ENCODE assay signal across 8 mouse cellular contexts in genomic region chr12:45443512-45444190, GRCm38 (mm10).
A peak's percentile ranks its signal among the peaks of the same experiment; 100 is the strongest.
DNase-seq lines count a peak whose midpoint lies in the region; ATAC-seq lines count a peak whose summit lies in the region.

No protein-coding gene starts in this region.

- peak; percentile 49 for DNase-seq in layer of hippocampus, adult 11-12 months (ENCODE audit: low spot score)
- DNase-seq in layer of hippocampus, postnatal 25 days (ENCODE audit: extremely low spot score in 1 of 2, low spot score in 1 of 2), result no peak
- DNase-seq in NIH3T3 (ENCODE audit: low read depth), result peak; percentile 47
- peak; percentile 39 for DNase-seq in embryo, embryonic 9.5 days (ENCODE audit: extremely low spot score)
- peak; percentile 34 to 37 for DNase-seq in kidney, adult 8-10 months
- DNase-seq in spleen, adult 18-20 months, result no peak
- no peak for DNase-seq in gastrocnemius, postnatal 4 days (ENCODE audit: low spot score in 2 of 2)

- ATAC-seq in megakaryocyte-erythroid progenitor cell, adult 5-6 weeks (replicated peaks; ENCODE audit: low FRiP score, low TSS enrichment, poor library complexity, severe bottlenecking), result peak; percentile 71

Comparison
In these comparisons a context has a peak if more than half of its experiments do, and no peak if none do; other contexts are left out.
1. DNase-seq: peak in layer of hippocampus, adult 11-12 months (single experiment), NIH3T3 (single experiment), embryo, embryonic 9.5 days (single experiment) and kidney, adult 8-10 months (2 of 2); none in layer of hippocampus, postnatal 25 days (0 of 2), spleen, adult 18-20 months (0 of 2) and gastrocnemius, postnatal 4 days (0 of 2).